Mouse (Mus musculus): ENCODE data around the gene Myo10. TPM values are rescaled to one million over a fixed set of nuclear protein-coding genes. Genes with fewer than 3 reads are reported as not detected.

The Myo10 gene
- polyA plus RNA-seq, 1 experiment = 0.45 TPM

GRCm38 (mm10) chr15:25692254-25692950 lies 70.1 kb downstream of the Myo10 start:
- Histone ChIP-seq H3K36me3 (ENCODE audit: control insufficient read depth) (no peaks in the 10 kb centered on the region), H3K4me1 (ENCODE audit: control insufficient read depth) (no peaks in the 10 kb centered on the region), H3K4me3 (replicated peaks) (no peak overlapping the region), H3K9me3 (ENCODE audit: control insufficient read depth, low read length) (no peaks in the 10 kb centered on the region), H3K27me3 (ENCODE audit: control insufficient read depth) (no peaks in the 10 kb centered on the region)
- no peak for TF ChIP-seq TAL1 (IDR thresholded peaks at IDR 0.05; ENCODE audit: low read length)
- TF ChIP-seq GATA1 (IDR thresholded peaks at IDR 0.05; ENCODE audit: low read length) = no peak

- Histone ChIP-seq H3K27me3 (ENCODE audit: control insufficient read depth) (no peaks in the 10 kb centered on the region), H3K9me3 (ENCODE audit: control insufficient read depth, low read length) (no peaks in the 10 kb centered on the region), H3K36me3 (ENCODE audit: control insufficient read depth) (no peaks in the 10 kb centered on the region), H3K4me3 (replicated peaks) (no peak overlapping the region), H3K4me1 (ENCODE audit: control insufficient read depth) (no peaks in the 10 kb centered on the region)
- no peak for TF ChIP-seq TAL1 (IDR thresholded peaks at IDR 0.05; ENCODE audit: low read length)
- TF ChIP-seq GATA1 (IDR thresholded peaks at IDR 0.05; ENCODE audit: low read length) = no peak
Observed at GRCm38 (mm10) chr15:25693708-25694107, 71.4 kb downstream of the Myo10 start.

- Histone ChIP-seq H3K9me3 (ENCODE audit: control insufficient read depth, low read length) (no peaks in the 10 kb centered on the region), H3K4me3 (replicated peaks) (no peak overlapping the region), H3K4me1 (ENCODE audit: control insufficient read depth) (no peaks in the 10 kb centered on the region), H3K27me3 (ENCODE audit: control insufficient read depth) (no peaks in the 10 kb centered on the region), H3K36me3 (ENCODE audit: control insufficient read depth) (no peaks in the 10 kb centered on the region)
- TF ChIP-seq GATA1 (IDR thresholded peaks at IDR 0.05; ENCODE audit: low read length) (no peak), TAL1 (IDR thresholded peaks at IDR 0.05; ENCODE audit: low read length) (no peak)
Observed at GRCm38 (mm10) chr15:25694749-25695148, 72.4 kb downstream of the Myo10 start.

GRCm38 (mm10) chr15:25695253-25695652 lies 72.9 kb downstream of the Myo10 start:
- H3K9me3 ChIP-seq (ENCODE audit: control insufficient read depth, low read length) = no peaks in the 10 kb centered on the region
- H3K27me3 ChIP-seq (ENCODE audit: control insufficient read depth) = no peaks in the 10 kb centered on the region
- no peak overlapping the region for H3K4me3 ChIP-seq (replicated peaks)
- TF ChIP-seq TAL1 (IDR thresholded peaks at IDR 0.05; ENCODE audit: low read length) = no peak
- no peak for TF ChIP-seq GATA1 (IDR thresholded peaks at IDR 0.05; ENCODE audit: low read length)
- H3K4me1 ChIP-seq (ENCODE audit: control insufficient read depth) = no peaks in the 10 kb centered on the region
- H3K36me3 ChIP-seq (ENCODE audit: control insufficient read depth) = no peaks in the 10 kb centered on the region

- Histone ChIP-seq H3K27me3 (ENCODE audit: control insufficient read depth) (no peaks in the 10 kb centered on the region), H3K4me3 (replicated peaks) (no peak overlapping the region), H3K36me3 (ENCODE audit: control insufficient read depth) (no peaks in the 10 kb centered on the region), H3K4me1 (ENCODE audit: control insufficient read depth) (no peaks in the 10 kb centered on the region), H3K9me3 (ENCODE audit: control insufficient read depth, low read length) (no peaks in the 10 kb centered on the region)
- TF ChIP-seq GATA1 (IDR thresholded peaks at IDR 0.05; ENCODE audit: low read length) = no peak
- no peak for TF ChIP-seq TAL1 (IDR thresholded peaks at IDR 0.05; ENCODE audit: low read length)
Observed at GRCm38 (mm10) chr15:25695883-25696282, 73.6 kb downstream of the Myo10 start.

- no peaks in the 10 kb centered on the region for H3K27me3 ChIP-seq (ENCODE audit: control insufficient read depth)
Observed at GRCm38 (mm10) chr15:25696660-25697059, 74.3 kb downstream of the Myo10 start.

GRCm38 (mm10) chr15:25699032-25699557 lies 76.8 kb downstream of the Myo10 start:
- Histone ChIP-seq H3K4me3 (replicated peaks) (no peak overlapping the region), H3K36me3 (ENCODE audit: control insufficient read depth) (no peaks in the 10 kb centered on the region; the same call in 1 of the 2 replicates), H3K27me3 (ENCODE audit: control insufficient read depth) (no peaks in the 10 kb centered on the region), H3K4me1 (ENCODE audit: control insufficient read depth) (no peaks in the 10 kb centered on the region), H3K9me3 (ENCODE audit: control insufficient read depth, low read length) (no peaks in the 10 kb centered on the region; the same call in 1 of the 2 replicates)
- TF ChIP-seq TAL1 (IDR thresholded peaks at IDR 0.05; ENCODE audit: low read length) (no peak), GATA1 (IDR thresholded peaks at IDR 0.05; ENCODE audit: low read length) (no peak)

More at GRCm38 (mm10) chr15:25696660-25697059, 74.3 kb downstream of the Myo10 start:
- Histone ChIP-seq H3K4me1 (ENCODE audit: control insufficient read depth) (no peaks in the 10 kb centered on the region), H3K9me3 (ENCODE audit: control insufficient read depth, low read length) (no peaks in the 10 kb centered on the region), H3K36me3 (ENCODE audit: control insufficient read depth) (no peaks in the 10 kb centered on the region; the same call in 1 of the 2 replicates), H3K4me3 (replicated peaks) (no peak overlapping the region)
- TF ChIP-seq TAL1 (IDR thresholded peaks at IDR 0.05; ENCODE audit: low read length) = no peak
- TF ChIP-seq GATA1 (IDR thresholded peaks at IDR 0.05; ENCODE audit: low read length) = no peak

- Histone ChIP-seq H3K27me3 (ENCODE audit: control insufficient read depth) (no peaks in the 10 kb centered on the region), H3K4me3 (replicated peaks) (no peak overlapping the region), H3K9me3 (ENCODE audit: control insufficient read depth, low read length) (no peaks in the 10 kb centered on the region; the same call in 1 of the 2 replicates), H3K36me3 (ENCODE audit: control insufficient read depth) (no peaks in the 10 kb centered on the region; the same call in 1 of the 2 replicates), H3K4me1 (ENCODE audit: control insufficient read depth) (no peaks in the 10 kb centered on the region)
- TF ChIP-seq GATA1 (IDR thresholded peaks at IDR 0.05; ENCODE audit: low read length) = no peak
- TF ChIP-seq TAL1 (IDR thresholded peaks at IDR 0.05; ENCODE audit: low read length) = no peak
Observed at GRCm38 (mm10) chr15:25702602-25703001, 80.3 kb downstream of the Myo10 start.

- H3K36me3 ChIP-seq (ENCODE audit: control insufficient read depth) = no peaks in the 10 kb centered on the region; the same call in 1 of the 2 replicates
- no peaks in the 10 kb centered on the region for H3K27me3 ChIP-seq (ENCODE audit: control insufficient read depth)
- no peaks in the 10 kb centered on the region for H3K4me1 ChIP-seq (ENCODE audit: control insufficient read depth)
- no peak for TF ChIP-seq TAL1 (IDR thresholded peaks at IDR 0.05; ENCODE audit: low read length)
- TF ChIP-seq GATA1 (IDR thresholded peaks at IDR 0.05; ENCODE audit: low read length) = no peak
- H3K4me3 ChIP-seq (replicated peaks) = no peak overlapping the region
- no peaks in the 10 kb centered on the region; the same call in 1 of the 2 replicates for H3K9me3 ChIP-seq (ENCODE audit: control insufficient read depth, low read length)
Observed at GRCm38 (mm10) chr15:25704809-25705585, 82.7 kb downstream of the Myo10 start.
